Mouse (Mus musculus) Patski (cell line): ENCODE measurements around the gene Tet3. TPM values are rescaled to one million over a fixed set of nuclear protein-coding genes. Genes with fewer than 3 reads are reported as not detected.

ENCODE experiments used
- ATAC-seq: fragments of 100-300 bp; one replicate; pipeline ENCODE4 v1.8.0; 2021
- CTCF ChIA-PET: fragments of 350-600 bp; sonication (Branson Sonifier 250); formaldehyde crosslinking; loops from one replicate; lab custom pipeline; 2022; ENCODE audit warnings: inconsistent platforms; lab: Charles Lee
- POLR2A ChIA-PET: fragments of 350-600 bp; sonication (Branson Sonifier 250); formaldehyde crosslinking; loops from one replicate; lab custom pipeline; 2022; ENCODE audit warnings: antibody characterized with exemption, inconsistent platforms; lab: Charles Lee
- DNase-seq: peaks from one replicate; pipeline ENCODE4 v3.0.0-alpha.2; 2011; ENCODE audit warnings: low read depth, low spot score
- H3K27me3 ChIP-seq: fragments of 371-371 bp; one replicate; pipeline ENCODE4 v1.5.1; 2021
- CTCF ChIP-seq: fragments of 100-300 bp; IDR thresholded peaks from one replicate; pipeline ENCODE4 v1.5.1; 2021
- in situ Hi-C: fragments of 300-500 bp; cut with MboI; formaldehyde crosslinking; loops from 3 replicates; pipeline ENCODE4 v1.11.1; 2018; ENCODE audit warnings: low pct_unique_long_range_greater_than_20kb, mixed read lengths
- polyA plus RNA-seq: library from polyadenylated mRNA; unstranded; gene quantifications from one replicate; pipeline ENCODE4 v1.2.3, GENCODE M21; 2021

Gene Tet3
- polyA plus RNA-seq, 1 experiment from 2014 or later = 10.5 TPM

- no peaks in the 10 kb centered on the region for H3K27me3 ChIP-seq
- ATAC-seq (peak; percentile 42), DNase-seq (no peak)
- ChIA-PET CTCF (interaction anchor here (0.6 to 1.4 kb wide), 4 partner anchors 80 to 155 kb away, joined by 3 to 4 read pairs (median 3); no protein-coding TSS in a partner anchor), POLR2A (no interaction called here)
- no peak for TF ChIP-seq CTCF
- in situ Hi-C loops = loop anchor here (5.0 kb wide), 1 partner anchor 156 kb away; no protein-coding TSS in a partner anchor
Measured at GRCm38 (mm10) chr6:83356569-83357138, 102.2 kb downstream of the Tet3 start.

- ChIA-PET CTCF (interaction anchor here (1.3 kb wide), 1 partner anchor 155 kb away, joined by 13 read pairs; no protein-coding TSS in a partner anchor), POLR2A (no interaction called here)
- H3K27me3 ChIP-seq = no peaks in the 10 kb centered on the region
- in situ Hi-C loops = loop anchor here (5.0 kb wide), 2 partner anchors 157 to 317 kb away; no protein-coding TSS in a partner anchor
- no peak for TF ChIP-seq CTCF
- no peak for ATAC-seq
- no peak for DNase-seq
Measured at GRCm38 (mm10) chr6:83354856-83355781, 103.8 kb downstream of the Tet3 start.

GRCm38 (mm10) chr6:83352666-83353410, 106.0 kb downstream of the Tet3 start:
- ATAC-seq = no peak
- TF ChIP-seq CTCF = no peak
- DNase-seq = no peak
- in situ Hi-C loops = loop anchor here (5.0 kb wide), 1 partner anchor 319 kb away; no protein-coding TSS in a partner anchor
- no peaks in the 10 kb centered on the region for H3K27me3 ChIP-seq
- ChIA-PET POLR2A (interaction anchor here (0.6 kb wide), 1 partner anchor 10 kb away, joined by 3 read pairs; no protein-coding TSS in a partner anchor), CTCF (interaction anchor here (3.3 kb wide), 1 partner anchor 157 kb away, joined by 18 read pairs; no protein-coding TSS in a partner anchor)

GRCm38 (mm10) chr6:83351490-83352160, 107.3 kb downstream of the Tet3 start:
- TF ChIP-seq CTCF = no peak
- H3K27me3 ChIP-seq = no peaks in the 10 kb centered on the region
- POLR2A ChIA-PET = interaction anchor here (0.7 kb wide), 1 partner anchor 25 kb away, joined by 3 read pairs; no protein-coding TSS in a partner anchor
- no peak for DNase-seq
- in situ Hi-C loops = loop anchor here (5.0 kb wide), 1 partner anchor 321 kb away; no protein-coding TSS in a partner anchor
- ATAC-seq = no peak
- CTCF ChIA-PET = interaction anchor here (1.2 to 3.3 kb wide), 2 partner anchors 14 to 158 kb away, joined by 3 to 18 read pairs; no protein-coding TSS in a partner anchor

GRCm38 (mm10) chr6:83350851-83351405, 108.0 kb downstream of the Tet3 start:
- H3K27me3 ChIP-seq = no peaks in the 10 kb centered on the region

GRCm38 (mm10) chr6:83350172-83350571, 108.7 kb downstream of the Tet3 start:
- TF ChIP-seq CTCF = no peak
- ChIA-PET CTCF (interaction anchor here (1.1 to 1.8 kb wide), 5 partner anchors 10 to 166 kb away, joined by 3 to 8 read pairs (median 3); no protein-coding TSS in a partner anchor), POLR2A (interaction anchor here (0.6 to 1.3 kb wide), 4 partner anchors 19 to 659 kb away, joined by 3 to 5 read pairs (median 4); no protein-coding TSS in a partner anchor)
- H3K27me3 ChIP-seq = no peaks in the 10 kb centered on the region
- DNase-seq = no peak
- ATAC-seq = no peak
- in situ Hi-C loops = loop anchor here (5.0 kb wide), 1 partner anchor 322 kb away; no protein-coding TSS in a partner anchor

More at GRCm38 (mm10) chr6:83350851-83351405, 108.0 kb downstream of the Tet3 start:
- DNase-seq (no peak), ATAC-seq (no peak)
- in situ Hi-C loops = loop anchor here (5.0 kb wide), 1 partner anchor 321 kb away; no protein-coding TSS in a partner anchor
- CTCF ChIA-PET = interaction anchor here (1.2 to 3.3 kb wide), 3 partner anchors 11 to 159 kb away, joined by 3 to 18 read pairs (median 8); no protein-coding TSS in a partner anchor
- POLR2A ChIA-PET = no interaction called here
- TF ChIP-seq CTCF = no peak

- CTCF ChIA-PET = interaction anchor here (1.1 to 1.8 kb wide), 5 partner anchors 9 to 167 kb away, joined by 3 to 8 read pairs (median 3); no protein-coding TSS in a partner anchor
- POLR2A ChIA-PET = interaction anchor here (0.6 to 1.3 kb wide), 4 partner anchors 20 to 660 kb away, joined by 3 to 5 read pairs (median 4); no protein-coding TSS in a partner anchor
- H3K27me3 ChIP-seq = no peaks in the 10 kb centered on the region
- DNase-seq = no peak
- no peak for TF ChIP-seq CTCF
- in situ Hi-C loops = no loop called here
- peak; percentile 93 for ATAC-seq
Measured at GRCm38 (mm10) chr6:83349274-83349958, 109.5 kb downstream of the Tet3 start.

GRCm38 (mm10) chr6:83348873-83349272, 110.0 kb downstream of the Tet3 start, which contains the start of gene Bola3:
Gene Bola3, plus strand, starts transcription at chr6:83349147.
- ChIA-PET POLR2A (no interaction called here), CTCF (interaction anchor here (1.2 kb wide), 1 partner anchor 14 kb away, joined by 3 read pairs; no protein-coding TSS in a partner anchor)
- TF ChIP-seq CTCF = no peak
- no peaks in the 10 kb centered on the region for H3K27me3 ChIP-seq
- DNase-seq (no peak), ATAC-seq (peak; percentile 55)
- in situ Hi-C loops = no loop called here
